Mouse (Mus musculus): ENCODE results near the gene Gstp3. TPM values are rescaled to one million over a fixed set of nuclear protein-coding genes. Genes with fewer than 3 reads are reported as not detected.

Gene Gstp3
- polyA plus RNA-seq, 1 experiment from 2014 or later = not detected

- Histone ChIP-seq H3K27me3 (no peaks in the 10 kb centered on the region), H3K4me1 (peaks cover 50% of the 10 kb centered on the region), H3K4me2 (replicated peaks) (no peak overlapping the region), H3K9ac (replicated peaks) (no peak overlapping the region), H3K27ac (replicated peaks) (no peak overlapping the region), H3K36me3 (no peaks in the 10 kb centered on the region), H3K9me3 (no peaks in the 10 kb centered on the region), H3K4me3 (no peak overlapping the region; the same call in 1 of the 2 replicates)
- 89% methylated on average over 13 of the region's 13 CpGs for WGBS
- no peak for ATAC-seq (replicated peaks)
Observed at GRCm38 (mm10) chr19:4098426-4098825, 39.1 kb upstream of the Gstp3 start.

- Histone ChIP-seq H3K9me3 (no peaks in the 10 kb centered on the region), H3K27me3 (no peaks in the 10 kb centered on the region), H3K4me1 (peaks cover 50% of the 10 kb centered on the region), H3K36me3 (no peaks in the 10 kb centered on the region), H3K4me3 (peak overlapping the region; percentile 66), H3K9ac (replicated peaks) (peak overlapping the region; percentile 44), H3K27ac (replicated peaks) (peak overlapping the region; percentile 75), H3K4me2 (replicated peaks) (peak overlapping the region; percentile 75)
- WGBS = 1% methylated on average over 21 of the region's 21 CpGs
- peak; percentile 12 for ATAC-seq (replicated peaks)
Observed at GRCm38 (mm10) chr19:4097441-4097825, 38.1 kb upstream of the Gstp3 start.

- peak; percentile 95 for ATAC-seq (replicated peaks)
- H3K27ac ChIP-seq (replicated peaks) = peak within 1 kb of the TSS; percentile 91
- peak within 1 kb of the TSS; percentile 61 for H3K9ac ChIP-seq (replicated peaks)
- under 1% methylated on average over 65 of the region's 65 CpGs for WGBS
- H3K27me3 ChIP-seq = no peaks in the 10 kb centered on the region
- H3K9me3 ChIP-seq = no peaks in the 10 kb centered on the region
- peak within 1 kb of the TSS; percentile 75 for H3K4me2 ChIP-seq (replicated peaks)
- peak within 1 kb of the TSS; percentile 66 for H3K4me3 ChIP-seq
- H3K36me3 ChIP-seq = no peaks in the 10 kb centered on the region
- H3K4me1 ChIP-seq = peaks cover 45% of the 10 kb centered on the region
Observed at GRCm38 (mm10) chr19:4096642-4097440, 37.5 kb upstream of the Gstp3 start, which contains the start of gene Cdk2ap2. Gene Cdk2ap2 (plus strand): TSS chr19:4097182.

- ATAC-seq (replicated peaks) = no peak
Observed at GRCm38 (mm10) chr19:4095802-4096201, 36.4 kb upstream of the Gstp3 start.

DNA sequence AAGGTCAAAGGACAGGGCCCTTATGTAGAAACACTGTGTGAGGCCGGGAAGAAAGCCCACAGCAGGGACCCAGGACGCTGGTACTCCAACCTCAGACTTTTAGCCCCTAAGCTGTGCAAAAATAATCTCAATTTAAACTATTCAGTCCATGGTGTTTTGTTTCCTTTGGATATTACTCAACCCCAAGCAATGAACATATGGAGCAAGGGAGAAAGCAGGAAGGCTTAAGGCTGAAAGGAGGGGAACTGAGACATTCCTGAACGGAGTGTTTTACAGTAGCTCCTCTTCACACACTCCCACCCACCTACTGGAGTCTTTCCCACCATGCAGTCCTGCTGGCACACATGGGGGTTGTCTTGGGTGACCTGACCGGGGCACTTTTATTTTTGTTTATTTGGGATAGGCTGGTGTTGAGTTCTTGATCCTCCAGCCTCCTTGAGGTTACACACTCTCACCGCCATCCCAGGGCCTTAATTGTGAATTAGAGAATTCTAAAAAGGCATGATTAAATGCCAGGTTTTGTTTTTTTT, 35.5 kb upstream of the Gstp3 start:
- Histone ChIP-seq H3K27ac (replicated peaks) (no peak overlapping the region), H3K27me3 (no peaks in the 10 kb centered on the region), H3K9ac (replicated peaks) (no peak overlapping the region), H3K4me2 (replicated peaks) (no peak overlapping the region), H3K4me1 (peaks cover 25% of the 10 kb centered on the region), H3K36me3 (no peaks in the 10 kb centered on the region), H3K9me3 (no peaks in the 10 kb centered on the region), H3K4me3 (no peak overlapping the region)
- WGBS = 83% methylated on average over 5 of the region's 5 CpGs
- no peak for ATAC-seq (replicated peaks)

More at GRCm38 (mm10) chr19:4095802-4096201, 36.4 kb upstream of the Gstp3 start:
- Histone ChIP-seq H3K36me3 (no peaks in the 10 kb centered on the region), H3K9me3 (no peaks in the 10 kb centered on the region), H3K27me3 (no peaks in the 10 kb centered on the region), H3K27ac (replicated peaks) (0 out of 2 replicates have a peak overlapping the region, but pooled peaks have one; percentile 91), H3K4me1 (peaks cover 35% of the 10 kb centered on the region), H3K4me2 (replicated peaks) (peak overlapping the region; percentile 75; the same call in 1 of the 2 replicates), H3K9ac (replicated peaks) (0 out of 2 replicates have a peak overlapping the region, but pooled peaks have one; percentile 61), H3K4me3 (no peak overlapping the region; the same call in 1 of the 2 replicates)
- WGBS = 69% methylated on average over 3 of the region's 3 CpGs

GRCm38 (mm10) chr19:4094348-4094747, 35.0 kb upstream of the Gstp3 start:
- H3K4me2 ChIP-seq (replicated peaks) = no peak overlapping the region
- peaks cover 21% of the 10 kb centered on the region for H3K4me1 ChIP-seq
- ATAC-seq (replicated peaks) = no peak
- no peak overlapping the region for H3K9ac ChIP-seq (replicated peaks)
- no peaks in the 10 kb centered on the region for H3K9me3 ChIP-seq
- no peaks in the 10 kb centered on the region for H3K36me3 ChIP-seq
- no peaks in the 10 kb centered on the region for H3K27me3 ChIP-seq
- WGBS = 85% methylated on average over 3 of the region's 3 CpGs
- no peak overlapping the region for H3K4me3 ChIP-seq
- H3K27ac ChIP-seq (replicated peaks) = no peak overlapping the region

- Histone ChIP-seq H3K9me3 (no peaks in the 10 kb centered on the region), H3K4me3 (no peak overlapping the region), H3K4me2 (replicated peaks) (no peak overlapping the region), H3K4me1 (peaks cover 18% of the 10 kb centered on the region), H3K9ac (replicated peaks) (no peak overlapping the region), H3K27ac (replicated peaks) (no peak overlapping the region), H3K27me3 (no peaks in the 10 kb centered on the region), H3K36me3 (no peaks in the 10 kb centered on the region)
- 79% methylated on average over 7 of the region's 7 CpGs for WGBS
- no peak for ATAC-seq (replicated peaks)
Observed at GRCm38 (mm10) chr19:4093772-4094171, 34.4 kb upstream of the Gstp3 start.

DNA sequence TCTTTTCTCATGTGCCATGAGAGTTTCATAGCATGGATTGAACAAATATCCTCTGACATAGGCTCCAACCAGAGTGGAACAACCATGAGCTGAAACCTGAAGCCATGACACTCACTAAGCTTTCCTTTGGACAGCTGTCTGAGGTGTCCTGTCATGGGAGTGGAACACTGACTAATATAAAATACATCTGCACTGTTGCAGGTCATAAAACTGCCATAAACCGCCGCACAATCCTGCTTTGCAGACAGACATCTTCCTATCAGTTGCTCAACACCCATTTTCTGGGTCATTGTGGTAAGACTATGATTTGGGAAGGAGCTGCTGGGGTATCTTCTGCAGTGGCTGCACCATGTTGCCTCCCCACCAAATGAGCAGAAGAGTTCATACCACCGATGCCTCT, 33.4 kb upstream of the Gstp3 start:
- H3K4me3 ChIP-seq = no peak overlapping the region

GRCm38 (mm10) chr19:4091383-4091782, 32.0 kb upstream of the Gstp3 start:
- H3K4me3 ChIP-seq = no peak overlapping the region
- H3K27ac ChIP-seq (replicated peaks) = no peak overlapping the region
- peaks cover 7% of the 10 kb centered on the region for H3K4me1 ChIP-seq
- no peaks in the 10 kb centered on the region for H3K9me3 ChIP-seq
- H3K9ac ChIP-seq (replicated peaks) = no peak overlapping the region
- no peaks in the 10 kb centered on the region for H3K27me3 ChIP-seq
- 72% methylated on average over 2 of the region's 2 CpGs for WGBS
- no peak overlapping the region for H3K4me2 ChIP-seq (replicated peaks)
- H3K36me3 ChIP-seq = no peaks in the 10 kb centered on the region
- ATAC-seq (replicated peaks) = no peak

More for the DNA sequence above, 33.4 kb upstream of the Gstp3 start:
- 89% methylated on average over 3 of the region's 3 CpGs for WGBS
- no peak overlapping the region for H3K27ac ChIP-seq (replicated peaks)
- no peak overlapping the region for H3K4me2 ChIP-seq (replicated peaks)
- H3K9me3 ChIP-seq = no peaks in the 10 kb centered on the region
- no peaks in the 10 kb centered on the region for H3K36me3 ChIP-seq
- no peak for ATAC-seq (replicated peaks)
- peaks cover 14% of the 10 kb centered on the region for H3K4me1 ChIP-seq
- H3K27me3 ChIP-seq = no peaks in the 10 kb centered on the region
- H3K9ac ChIP-seq (replicated peaks) = no peak overlapping the region

DNA sequence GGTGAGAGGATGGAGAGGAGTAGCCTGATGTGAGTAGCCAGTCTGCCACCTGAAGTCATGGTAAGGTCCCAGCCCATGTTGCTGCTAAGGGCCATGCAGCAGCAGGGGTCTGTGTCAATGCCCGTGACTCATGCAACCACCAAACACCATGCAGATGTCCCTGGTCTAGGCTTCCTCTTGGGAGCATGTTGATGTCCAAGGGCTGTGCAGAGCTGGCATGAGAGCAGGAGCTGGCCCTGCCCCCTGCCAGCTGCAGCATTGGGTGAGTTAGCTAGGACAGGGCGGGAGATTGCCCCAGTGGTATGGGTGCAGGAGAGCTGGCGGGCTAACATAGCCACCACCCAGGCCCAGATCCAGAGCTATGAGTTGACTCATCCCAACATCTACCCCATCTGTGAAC, 31.1 kb upstream of the Gstp3 start:
- H3K36me3 ChIP-seq = no peaks in the 10 kb centered on the region
- no peak overlapping the region for H3K4me3 ChIP-seq
- H3K27me3 ChIP-seq = no peaks in the 10 kb centered on the region
- no peak overlapping the region for H3K9ac ChIP-seq (replicated peaks)
- H3K4me2 ChIP-seq (replicated peaks) = no peak overlapping the region
- no peak for ATAC-seq (replicated peaks)
- H3K4me1 ChIP-seq = no peaks in the 10 kb centered on the region
- no peak overlapping the region for H3K27ac ChIP-seq (replicated peaks)
- 95% methylated on average over 3 of the region's 3 CpGs for WGBS
- H3K9me3 ChIP-seq = no peaks in the 10 kb centered on the region

DNA sequence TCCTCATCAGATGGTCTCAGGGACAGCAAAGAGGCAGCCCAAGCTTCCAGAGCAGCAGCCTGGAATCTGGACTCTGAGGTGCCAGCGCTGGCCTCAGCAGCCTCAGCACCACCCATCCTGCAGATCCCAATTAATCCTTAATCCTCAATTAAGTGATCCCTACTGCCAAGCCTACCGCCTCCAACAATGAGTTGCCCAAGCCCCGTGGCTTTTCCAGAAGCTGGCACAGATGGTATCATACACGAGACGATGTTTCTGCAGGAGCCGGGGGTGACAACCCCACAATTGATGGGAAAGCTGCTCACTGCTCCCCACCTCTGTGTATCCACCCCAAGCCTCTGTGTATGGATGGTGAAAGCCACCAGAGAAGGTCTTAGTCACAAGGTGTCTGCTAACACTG, 29.8 kb upstream of the Gstp3 start:
- no peak for ATAC-seq (replicated peaks)
- H3K9ac ChIP-seq (replicated peaks) = no peak overlapping the region
- no peak overlapping the region for H3K4me2 ChIP-seq (replicated peaks)
- 33% methylated on average over 6 of the region's 6 CpGs for WGBS
- no peaks in the 10 kb centered on the region for H3K9me3 ChIP-seq
- H3K4me1 ChIP-seq = no peaks in the 10 kb centered on the region
- H3K27me3 ChIP-seq = no peaks in the 10 kb centered on the region
- no peak overlapping the region for H3K4me3 ChIP-seq
- H3K36me3 ChIP-seq = no peaks in the 10 kb centered on the region
- no peak overlapping the region for H3K27ac ChIP-seq (replicated peaks)

DNA sequence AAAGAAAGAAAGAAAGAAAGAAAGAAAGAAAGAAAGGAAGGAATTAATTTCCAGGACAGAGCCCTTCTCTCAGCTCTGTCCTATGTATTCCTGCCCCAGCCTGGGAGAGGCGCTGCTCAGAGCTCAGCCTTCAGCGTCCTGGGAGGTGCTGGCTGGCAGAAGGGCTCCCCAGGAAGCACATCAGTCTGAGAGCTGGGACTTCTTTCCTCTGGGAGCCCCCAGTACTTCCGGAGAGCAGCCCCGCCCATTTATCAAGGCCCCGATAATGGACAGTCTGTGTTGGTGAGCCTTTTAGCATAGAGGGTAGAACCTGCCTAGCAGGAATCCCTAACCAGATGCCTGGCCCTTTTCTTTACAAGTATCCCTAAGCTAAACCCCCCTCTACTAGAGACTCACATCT, 28.8 kb upstream of the Gstp3 start:
- Histone ChIP-seq H3K9me3 (no peaks in the 10 kb centered on the region), H3K4me1 (no peaks in the 10 kb centered on the region), H3K36me3 (no peaks in the 10 kb centered on the region), H3K9ac (replicated peaks) (no peak overlapping the region), H3K4me2 (replicated peaks) (no peak overlapping the region), H3K4me3 (no peak overlapping the region), H3K27ac (replicated peaks) (no peak overlapping the region), H3K27me3 (no peaks in the 10 kb centered on the region)
- no peak for ATAC-seq (replicated peaks)
- WGBS = 65% methylated on average over 5 of the region's 5 CpGs
